Mouse (Mus musculus) small intestine, adult 2 months (tissue): ENCODE data around the gene Uckl1. TPM values are rescaled to one million over a fixed set of nuclear protein-coding genes. Genes with fewer than 3 reads are reported as not detected.

ENCODE experiments used
- H3K27ac ChIP-seq: fragments of 200-500 bp; 2 replicates; pipeline ENCODE4 v1.5.1; 2012; ENCODE audit warnings: low read depth, low read length, control low read depth, inconsistent platforms; ENCODE audit not compliant: insufficient read depth
- H3K27me3 ChIP-seq: fragments of 200-500 bp; 2 replicates; pipeline ENCODE4 v1.6.1; 2012; ENCODE audit warnings: mild to moderate bottlenecking, moderate library complexity, low read length, inconsistent platforms; ENCODE audit not compliant: control insufficient read depth, insufficient read depth
- H3K36me3 ChIP-seq: fragments of 200-500 bp; 2 replicates; pipeline ENCODE4 v1.6.1; 2012; ENCODE audit warnings: mild to moderate bottlenecking, low read length, control low read depth, inconsistent platforms; ENCODE audit not compliant: control insufficient read depth, insufficient read depth
- H3K4me1 ChIP-seq: fragments of 200-500 bp; 2 replicates; pipeline ENCODE4 v1.6.1; 2012; ENCODE audit warnings: low read length, inconsistent platforms, mixed read lengths; ENCODE audit not compliant: control insufficient read depth, insufficient read depth, insufficient read length
- H3K4me3 ChIP-seq: fragments of 200-500 bp; 2 replicates; pipeline ENCODE4 v1.5.1; 2012; ENCODE audit warnings: low read depth, mild to moderate bottlenecking, control low read depth, inconsistent platforms, low read length, moderate library complexity
- CTCF ChIP-seq: fragments of 200-500 bp; IDR thresholded peaks from 2 replicates; pipeline ENCODE4 v1.5.1; 2012; ENCODE audit warnings: low read depth, mild to moderate bottlenecking, control low read depth, inconsistent platforms, low read length, moderate library complexity, mixed read lengths; ENCODE audit not compliant: insufficient replicate concordance, insufficient read length; ENCODE audit errors: extremely low read depth
- POLR2A ChIP-seq: fragments of 200-500 bp; IDR thresholded peaks from 2 replicates; pipeline ENCODE4 v1.6.1; 2012; ENCODE audit warnings: low read depth, mild to moderate bottlenecking, control low read depth, inconsistent platforms, low read length, moderate library complexity
- WGBS: fragments of 180-500 bp; shearing (Covaris S2); methylation state at CpG from one replicate; pipeline ENCODE4 v1.1.7; 2018; 5-methylcytosine and 5-hydroxymethylcytosine counted together
- polyA plus RNA-seq: library from polyadenylated mRNA; depleted of rRNA; stranded (reverse); fragments of >200 nt; gene quantifications from 2 replicates; pipeline ENCODE4 v1.2.3, GENCODE M21; 2012

Uckl1 gene
- polyA plus RNA-seq, 1 experiment: 149 TPM

GRCm38 (mm10) chr2:181548682-181549081 lies 36.0 kb downstream of the Uckl1 start:
- 81% methylated on average over 5 of the region's 5 CpGs for WGBS
- TF ChIP-seq POLR2A (no peak), CTCF (no peak)
- H3K4me1 ChIP-seq: no peaks in the 10 kb centered on the region
- H3K27ac ChIP-seq: no peak overlapping the region
- no peak overlapping the region for H3K4me3 ChIP-seq
- no peaks in the 10 kb centered on the region for H3K27me3 ChIP-seq
- peaks cover 60% of the 10 kb centered on the region for H3K36me3 ChIP-seq

- no peak for TF ChIP-seq CTCF
- TF ChIP-seq POLR2A: no peak
- Histone ChIP-seq H3K36me3 (peaks cover 60% of the 10 kb centered on the region), H3K27ac (no peak overlapping the region), H3K4me3 (no peak overlapping the region), H3K4me1 (no peaks in the 10 kb centered on the region), H3K27me3 (no peaks in the 10 kb centered on the region)
- 60% methylated on average over 1 of the region's 1 CpGs for WGBS
Measured at GRCm38 (mm10) chr2:181548227-181548626, 36.5 kb downstream of the Uckl1 start.

GRCm38 (mm10) chr2:181546142-181546541 lies 38.5 kb downstream of the Uckl1 start:
- TF ChIP-seq POLR2A (no peak), CTCF (no peak)
- Histone ChIP-seq H3K4me3 (no peak overlapping the region), H3K4me1 (no peaks in the 10 kb centered on the region), H3K27me3 (no peaks in the 10 kb centered on the region), H3K36me3 (peaks cover 50% of the 10 kb centered on the region), H3K27ac (no peak overlapping the region)
- 96% methylated on average over 7 of the region's 7 CpGs for WGBS

- Histone ChIP-seq H3K36me3 (peaks cover 19% of the 10 kb centered on the region), H3K27ac (no peak overlapping the region), H3K4me3 (no peak overlapping the region), H3K4me1 (no peaks in the 10 kb centered on the region), H3K27me3 (no peaks in the 10 kb centered on the region)
- TF ChIP-seq CTCF (no peak), POLR2A (no peak)
- WGBS: 71% methylated on average over 6 of the region's 6 CpGs
Measured at GRCm38 (mm10) chr2:181541761-181542380, 42.8 kb downstream of the Uckl1 start.

- Histone ChIP-seq H3K27me3 (no peaks in the 10 kb centered on the region), H3K4me1 (no peaks in the 10 kb centered on the region), H3K27ac (no peak overlapping the region), H3K36me3 (peaks cover 10% of the 10 kb centered on the region), H3K4me3 (no peak overlapping the region)
- 82% methylated on average over 2 of the region's 2 CpGs for WGBS
- TF ChIP-seq CTCF (no peak), POLR2A (no peak)
Measured at GRCm38 (mm10) chr2:181537444-181538047, 47.1 kb downstream of the Uckl1 start.

- no peak for TF ChIP-seq POLR2A
- TF ChIP-seq CTCF: no peak
- Histone ChIP-seq H3K27me3 (no peaks in the 10 kb centered on the region), H3K27ac (no peak overlapping the region), H3K36me3 (peaks cover 11% of the 10 kb centered on the region), H3K4me3 (no peak overlapping the region), H3K4me1 (no peaks in the 10 kb centered on the region)
- 78% methylated on average over 2 of the region's 2 CpGs for WGBS
Measured at GRCm38 (mm10) chr2:181536410-181536809, 48.3 kb downstream of the Uckl1 start.

- Histone ChIP-seq H3K27ac (no peak overlapping the region), H3K4me3 (no peak overlapping the region), H3K4me1 (no peaks in the 10 kb centered on the region), H3K36me3 (peaks cover 7% of the 10 kb centered on the region), H3K27me3 (no peaks in the 10 kb centered on the region)
- TF ChIP-seq POLR2A (no peak), CTCF (no peak)
- WGBS: 95% methylated on average over 3 of the region's 3 CpGs
Measured at GRCm38 (mm10) chr2:181532589-181532988, 52.1 kb downstream of the Uckl1 start.
